Mouse (Mus musculus): Measurements from ENCODE around the gene Gm49378. TPM values are rescaled to one million over a fixed set of nuclear protein-coding genes. Genes with fewer than 3 reads are reported as not detected.

Gene Gm49378
- polyA plus RNA-seq, 1 experiment from 2014 or later = 2.8 TPM

DNA sequence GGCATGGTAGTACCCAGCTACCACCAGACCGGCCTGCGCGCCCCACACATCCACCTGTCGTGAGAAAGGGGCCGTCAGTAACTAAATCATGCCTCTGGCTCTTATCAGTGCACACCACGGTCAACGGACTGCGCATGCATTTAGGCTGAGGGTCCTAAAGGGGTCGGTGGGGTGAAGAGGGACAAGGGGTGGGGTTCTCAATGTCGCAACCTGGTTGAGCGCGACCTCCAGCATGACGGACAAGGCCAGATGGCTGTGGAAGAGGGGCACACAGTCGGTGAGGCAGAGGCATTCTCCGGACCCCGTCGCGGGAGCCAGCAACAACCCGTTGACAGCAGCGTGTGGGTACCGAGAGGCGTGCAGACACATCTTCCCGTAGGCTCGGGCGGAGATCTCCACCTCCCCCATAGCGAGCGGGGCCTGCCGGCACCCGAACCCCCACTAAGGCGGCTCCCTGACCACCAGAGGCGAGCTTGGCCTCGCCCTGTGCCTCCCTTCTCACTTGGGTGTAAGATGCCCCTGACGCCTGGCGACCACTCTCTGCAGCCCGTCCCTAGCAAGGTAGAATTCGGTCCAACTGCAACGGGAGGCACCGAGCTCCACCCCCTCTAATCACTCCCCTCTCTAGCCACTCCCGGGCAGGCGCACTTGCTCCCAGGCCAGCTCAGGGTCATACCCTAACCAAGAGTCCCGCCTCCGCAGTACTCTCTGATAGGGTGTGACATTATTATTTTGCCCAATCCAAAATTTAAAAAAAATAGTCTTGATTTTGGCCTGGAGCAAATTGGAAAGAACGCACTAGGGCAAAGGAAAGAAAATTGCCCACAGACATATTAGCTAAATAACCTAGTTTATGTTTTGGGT lies 52.8 kb downstream of the Gm49378 start, which contains the start of gene Emc9:
Gene Emc9, minus strand, starts transcription at position 601 of the 864 bp plus-strand sequence.
- Histone ChIP-seq H3K36me3 (replicated peaks; ENCODE audit: control insufficient read depth, insufficient read depth) (peaks cover 34% of the 10 kb centered on the region; the same call in 1 of the 2 replicates), H3K27me3 (ENCODE audit: control insufficient read depth, insufficient read depth, low read length) (no peaks in the 10 kb centered on the region), H3K27ac (peak within 1 kb of the TSS; percentile 57; the same call in 1 of the 2 replicates), H3K9me3 (ENCODE audit: control insufficient read depth, low read length) (no peaks in the 10 kb centered on the region), H3K4me3 (replicated peaks; ENCODE audit: low read length) (peak within 1 kb of the TSS; percentile 48), H3K4me2 (replicated peaks) (peak within 1 kb of the TSS; percentile 80), H3K4me1 (replicated peaks; ENCODE audit: control insufficient read depth, insufficient read depth, low read length) (peaks cover 3% of the 10 kb centered on the region), H3K9ac (peak within 1 kb of the TSS; percentile 77)
- DNase-seq (ENCODE audit: low spot score) (peak; percentile 28), ATAC-seq (ENCODE audit: low FRiP score) (peak; percentile 59)
- 3% methylated on average over 38 of the region's 43 CpGs for WGBS

DNA sequence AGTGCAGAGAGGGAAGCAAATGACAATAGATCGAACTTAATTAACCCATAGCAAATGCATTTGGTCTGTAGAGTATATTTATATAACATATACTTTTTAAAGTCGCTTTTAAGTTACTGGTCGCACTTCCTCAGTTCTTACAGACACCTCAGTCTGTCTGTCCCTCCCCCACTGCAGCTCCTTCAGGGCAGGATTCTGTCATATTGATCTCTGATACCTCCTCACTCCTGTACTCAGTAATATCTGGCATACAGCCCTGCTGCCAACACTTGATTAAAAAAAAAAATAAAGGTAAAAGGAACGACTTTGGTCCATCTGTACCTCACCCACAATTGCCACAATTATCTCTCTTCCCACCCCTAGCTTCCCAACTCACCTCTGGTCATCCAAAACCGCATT lies 53.4 kb downstream of the Gm49378 start:
- DNase-seq (ENCODE audit: low spot score) (no peak), ATAC-seq (ENCODE audit: low FRiP score) (no peak)
- 39% methylated on average over 5 of the region's 5 CpGs for WGBS
- Histone ChIP-seq H3K36me3 (replicated peaks; ENCODE audit: control insufficient read depth, insufficient read depth) (peaks cover 34% of the 10 kb centered on the region; the same call in 1 of the 2 replicates), H3K9me3 (ENCODE audit: control insufficient read depth, low read length) (no peaks in the 10 kb centered on the region), H3K4me3 (replicated peaks; ENCODE audit: low read length) (peak overlapping the region; percentile 48), H3K4me2 (replicated peaks) (peak overlapping the region; percentile 80), H3K27ac (no peak overlapping the region), H3K27me3 (ENCODE audit: control insufficient read depth, insufficient read depth, low read length) (no peaks in the 10 kb centered on the region), H3K9ac (peak overlapping the region; percentile 77), H3K4me1 (replicated peaks; ENCODE audit: control insufficient read depth, insufficient read depth, low read length) (peaks cover 2% of the 10 kb centered on the region; the same call in 1 of the 2 replicates)

DNA sequence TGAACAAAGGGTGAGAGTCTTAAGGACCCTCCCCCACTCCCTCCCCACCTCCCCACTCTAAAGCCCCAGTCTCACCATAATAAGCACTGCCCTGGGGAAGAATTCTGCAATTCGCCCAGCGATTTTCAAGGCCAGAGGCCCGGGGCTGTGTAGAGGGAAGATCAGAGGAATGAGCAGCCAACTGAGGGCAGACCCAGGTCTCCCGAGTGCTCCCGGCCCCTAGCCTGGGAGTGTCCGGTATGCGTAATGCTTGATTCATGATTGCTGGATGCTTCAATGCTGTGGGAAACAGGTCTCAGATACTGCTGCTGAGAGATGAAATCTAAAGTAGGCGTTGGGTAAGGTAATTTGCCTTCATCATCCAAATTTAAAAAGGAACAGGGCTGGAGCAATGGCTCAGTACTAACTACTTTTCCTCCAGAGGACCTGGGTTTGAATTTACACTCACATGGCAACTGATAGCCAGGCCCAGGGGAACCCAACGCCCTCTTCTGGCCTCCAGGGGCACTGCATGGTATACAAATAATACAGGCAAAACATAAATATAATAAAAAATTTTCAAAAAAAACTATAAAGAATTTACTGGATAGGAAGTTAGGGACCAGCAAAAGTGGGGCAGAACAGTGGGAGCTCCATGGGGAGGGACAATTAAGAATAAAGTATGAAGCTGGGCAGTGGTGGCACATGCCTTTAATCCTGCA lies 55.6 kb downstream of the Gm49378 start:
- Histone ChIP-seq H3K9me3 (ENCODE audit: control insufficient read depth, low read length) (no peaks in the 10 kb centered on the region), H3K4me1 (replicated peaks; ENCODE audit: control insufficient read depth, insufficient read depth, low read length) (peaks cover 13% of the 10 kb centered on the region), H3K9ac (no peak overlapping the region), H3K36me3 (replicated peaks; ENCODE audit: control insufficient read depth, insufficient read depth) (peaks cover 22% of the 10 kb centered on the region; the same call in 1 of the 2 replicates), H3K27me3 (ENCODE audit: control insufficient read depth, insufficient read depth, low read length) (no peaks in the 10 kb centered on the region), H3K4me3 (replicated peaks; ENCODE audit: low read length) (no peak overlapping the region), H3K27ac (no peak overlapping the region), H3K4me2 (replicated peaks) (no peak overlapping the region)
- DNase-seq (ENCODE audit: low spot score) = no peak
- ATAC-seq (ENCODE audit: low FRiP score) = no peak
- 77% methylated on average over 9 of the region's 9 CpGs for WGBS

DNA sequence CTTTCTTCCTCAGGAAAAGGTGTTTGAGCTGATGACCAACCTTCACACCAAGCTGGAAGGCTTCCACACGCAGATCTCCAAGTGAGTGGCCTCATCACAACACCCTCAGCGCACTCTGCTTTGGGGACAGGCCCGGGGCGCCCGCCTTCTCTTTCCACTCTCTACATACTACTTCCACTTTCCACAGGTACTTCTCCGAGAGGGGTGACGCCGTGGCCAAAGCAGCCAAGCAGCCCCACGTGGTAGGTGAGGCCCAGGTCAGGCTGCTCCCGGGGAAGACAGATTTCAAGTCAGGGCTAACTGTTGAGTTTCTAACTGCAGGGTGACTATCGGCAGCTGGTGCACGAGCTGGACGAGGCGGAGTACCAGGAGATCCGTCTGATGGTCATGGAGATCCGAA lies 57.0 kb downstream of the Gm49378 start:
- Histone ChIP-seq H3K9ac (no peak overlapping the region), H3K27ac (no peak overlapping the region), H3K27me3 (ENCODE audit: control insufficient read depth, insufficient read depth, low read length) (no peaks in the 10 kb centered on the region), H3K4me1 (replicated peaks; ENCODE audit: control insufficient read depth, insufficient read depth, low read length) (peaks cover 13% of the 10 kb centered on the region), H3K4me3 (replicated peaks; ENCODE audit: low read length) (no peak overlapping the region), H3K36me3 (replicated peaks; ENCODE audit: control insufficient read depth, insufficient read depth) (peaks cover 17% of the 10 kb centered on the region; the same call in 1 of the 2 replicates), H3K4me2 (replicated peaks) (no peak overlapping the region), H3K9me3 (ENCODE audit: control insufficient read depth, low read length) (no peaks in the 10 kb centered on the region)
- DNase-seq (ENCODE audit: low spot score) (no peak), ATAC-seq (ENCODE audit: low FRiP score) (no peak)
- WGBS = 96% methylated on average over 16 of the region's 16 CpGs

DNA sequence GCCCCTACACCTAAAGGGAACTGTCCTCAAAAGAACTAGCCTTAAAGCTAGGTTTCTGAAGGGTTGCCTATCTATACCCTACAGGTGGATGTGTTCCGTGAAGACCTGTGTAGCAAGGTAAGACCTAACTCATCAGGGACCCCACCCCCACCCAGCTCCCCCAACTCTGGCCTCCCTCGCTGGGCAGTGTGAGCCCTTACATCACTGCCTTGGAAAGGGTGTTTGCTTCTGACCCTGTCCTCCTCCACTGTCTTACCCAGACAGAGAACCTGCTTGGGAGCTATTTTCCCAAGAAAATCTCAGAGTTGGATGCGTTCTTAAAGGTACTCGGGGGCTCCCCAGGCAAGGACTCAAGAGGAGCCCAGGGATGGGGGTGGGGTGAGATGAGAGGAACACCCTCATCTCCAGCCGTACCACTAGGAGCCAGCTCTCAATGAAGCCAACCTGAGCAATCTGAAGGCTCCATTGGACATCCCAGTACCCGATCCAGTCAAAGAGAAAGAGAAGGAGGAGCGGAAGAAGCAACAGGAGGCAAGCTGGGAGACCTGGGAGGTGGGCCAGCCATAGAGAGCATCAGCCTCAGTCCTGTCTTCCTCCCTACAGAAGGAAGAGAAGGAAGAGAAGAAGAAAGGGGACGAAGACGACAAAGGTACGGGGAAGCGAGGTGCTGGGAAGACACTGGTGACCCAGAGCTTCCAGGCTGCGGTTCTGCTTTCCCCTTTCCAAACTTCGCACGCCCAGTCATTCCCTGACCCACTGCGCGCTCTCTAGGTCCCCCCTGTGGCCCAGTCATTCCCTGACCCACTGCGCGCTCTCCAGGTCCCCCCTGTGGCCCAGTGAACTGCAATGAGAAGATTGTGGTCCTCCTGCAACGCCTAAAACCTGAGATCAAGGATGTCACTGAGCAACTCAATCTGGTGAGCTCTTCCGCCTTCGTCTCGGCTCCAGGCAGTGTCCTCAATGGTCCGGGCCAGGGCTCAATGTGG lies 57.9 kb downstream of the Gm49378 start:
- no peak overlapping the region for H3K27ac ChIP-seq
- WGBS = 86% methylated on average over 23 of the region's 23 CpGs
- no peak for ATAC-seq (ENCODE audit: low FRiP score)
- peaks cover 17% of the 10 kb centered on the region; the same call in 1 of the 2 replicates for H3K36me3 ChIP-seq (replicated peaks; ENCODE audit: control insufficient read depth, insufficient read depth)
- H3K9me3 ChIP-seq (ENCODE audit: control insufficient read depth, low read length) = no peaks in the 10 kb centered on the region
- no peak overlapping the region for H3K9ac ChIP-seq
- DNase-seq (ENCODE audit: low spot score) = no peak
- no peak overlapping the region for H3K4me3 ChIP-seq (replicated peaks; ENCODE audit: low read length)
- no peaks in the 10 kb centered on the region for H3K27me3 ChIP-seq (ENCODE audit: control insufficient read depth, insufficient read depth, low read length)
- no peak overlapping the region for H3K4me2 ChIP-seq (replicated peaks)
- H3K4me1 ChIP-seq (replicated peaks; ENCODE audit: control insufficient read depth, insufficient read depth, low read length) = peaks cover 11% of the 10 kb centered on the region

Other genes with a start within 250 kb of the Gm49378 start
- 12.4 and 14.1 TPM in 2 replicates for gene Dhrs4, start 159.1 kb downstream of the Gm49378 start, polyA plus RNA-seq (2014; fragmentation: Nextera tagmentation; extraction: Ambion mirVana)
- gene Carmil3, start 147.2 kb downstream of the Gm49378 start, polyA plus RNA-seq (2014; fragmentation: Nextera tagmentation; extraction: Ambion mirVana) = 30.0 and 31.1 TPM in 2 replicates
- 3.2 and 4.2 TPM in 2 replicates for gene Cpne6, start 127.5 kb downstream of the Gm49378 start, polyA plus RNA-seq (2014; fragmentation: Nextera tagmentation; extraction: Ambion mirVana)
- gene Nrl, start 112.9 kb downstream of the Gm49378 start, polyA plus RNA-seq (2014; fragmentation: Nextera tagmentation; extraction: Ambion mirVana) = 0.10 and 0.17 TPM in 2 replicates
- gene Pck2, start 97.6 kb downstream of the Gm49378 start, polyA plus RNA-seq (2014; fragmentation: Nextera tagmentation; extraction: Ambion mirVana) = 17.5 and 19.2 TPM in 2 replicates
- gene Dcaf11, start 77.9 kb downstream of the Gm49378 start, polyA plus RNA-seq (2014; fragmentation: Nextera tagmentation; extraction: Ambion mirVana) = 107 and 112 TPM in 2 replicates
- gene A730061H03Rik, start 77.5 kb downstream of the Gm49378 start, polyA plus RNA-seq (2014; fragmentation: Nextera tagmentation; extraction: Ambion mirVana) = 1.4 TPM in 1 of 2 replicates, not detected in the other
- gene Fitm1, start 62.3 kb downstream of the Gm49378 start, polyA plus RNA-seq (2014; fragmentation: Nextera tagmentation; extraction: Ambion mirVana) = 0.27 TPM in 1 of 2 replicates, not detected in the other
- 192 and 207 TPM in 2 replicates for gene Psme1, start 59.8 kb downstream of the Gm49378 start, polyA plus RNA-seq (2014; fragmentation: Nextera tagmentation; extraction: Ambion mirVana)
- gene Emc9, start 52.6 kb downstream of the Gm49378 start, polyA plus RNA-seq (2014; fragmentation: Nextera tagmentation; extraction: Ambion mirVana) = 37.2 and 39.2 TPM in 2 replicates
- 152 and 179 TPM in 2 replicates for gene Psme2, start 46.8 kb downstream of the Gm49378 start, polyA plus RNA-seq (2014; fragmentation: Nextera tagmentation; extraction: Ambion mirVana)
- 12.5 and 20.4 TPM in 2 replicates for gene Rnf31, start 46.2 kb downstream of the Gm49378 start, polyA plus RNA-seq (2014; fragmentation: Nextera tagmentation; extraction: Ambion mirVana)
- 7.4 and 8.0 TPM in 2 replicates for gene Irf9, start 34.3 kb downstream of the Gm49378 start, polyA plus RNA-seq (2014; fragmentation: Nextera tagmentation; extraction: Ambion mirVana)
- 8.6 and 9.0 TPM in 2 replicates for gene Rec8, start 19.9 kb downstream of the Gm49378 start, polyA plus RNA-seq (2014; fragmentation: Nextera tagmentation; extraction: Ambion mirVana)
- gene Ipo4, start 1.9 kb downstream of the Gm49378 start, polyA plus RNA-seq (2014; fragmentation: Nextera tagmentation; extraction: Ambion mirVana) = 110 and 114 TPM in 2 replicates
- gene Tm9sf1, start 5.9 kb upstream of the Gm49378 start, polyA plus RNA-seq (2014; fragmentation: Nextera tagmentation; extraction: Ambion mirVana) = 58.9 and 68.0 TPM in 2 replicates
- 0.31 and 0.33 TPM in 2 replicates for gene Tssk4, start 12.3 kb upstream of the Gm49378 start, polyA plus RNA-seq (2014; fragmentation: Nextera tagmentation; extraction: Ambion mirVana)
- 70.4 and 71.0 TPM in 2 replicates for gene Mdp1, start 22.6 kb upstream of the Gm49378 start, polyA plus RNA-seq (2014; fragmentation: Nextera tagmentation; extraction: Ambion mirVana)
- 35.8 and 40.8 TPM in 2 replicates for gene Gmpr2, start 34.0 kb upstream of the Gm49378 start, polyA plus RNA-seq (2014; fragmentation: Nextera tagmentation; extraction: Ambion mirVana)
- gene Nedd8, start 34.2 kb upstream of the Gm49378 start, polyA plus RNA-seq (2014; fragmentation: Nextera tagmentation; extraction: Ambion mirVana) = 544 and 612 TPM in 2 replicates
- 24.3 and 25.1 TPM in 2 replicates for gene Tinf2, start 43.9 kb upstream of the Gm49378 start, polyA plus RNA-seq (2014; fragmentation: Nextera tagmentation; extraction: Ambion mirVana)
- 0.14 and 0.25 TPM in 2 replicates for gene Tgm1, start 76.0 kb upstream of the Gm49378 start, polyA plus RNA-seq (2014; fragmentation: Nextera tagmentation; extraction: Ambion mirVana)
- 46.2 and 48.8 TPM in 2 replicates for gene Rabggta, start 84.4 kb upstream of the Gm49378 start, polyA plus RNA-seq (2014; fragmentation: Nextera tagmentation; extraction: Ambion mirVana)
- gene Dhrs1, start 107.8 kb upstream of the Gm49378 start, polyA plus RNA-seq (2014; fragmentation: Nextera tagmentation; extraction: Ambion mirVana) = 70.8 and 72.3 TPM in 2 replicates
- 31.4 and 33.0 TPM in 2 replicates for gene Nop9, start 107.8 kb upstream of the Gm49378 start, polyA plus RNA-seq (2014; fragmentation: Nextera tagmentation; extraction: Ambion mirVana)
- gene Cideb, start 120.6 kb upstream of the Gm49378 start, polyA plus RNA-seq (2014; fragmentation: Nextera tagmentation; extraction: Ambion mirVana) = not detected in 2 replicates
- gene Ltb4r2, start 123.5 kb upstream of the Gm49378 start, polyA plus RNA-seq (2014; fragmentation: Nextera tagmentation; extraction: Ambion mirVana) = 0.36 and 0.70 TPM in 2 replicates
- 0.20 TPM in 1 of 2 replicates, not detected in the other for gene Ltb4r1, start 128.1 kb upstream of the Gm49378 start, polyA plus RNA-seq (2014; fragmentation: Nextera tagmentation; extraction: Ambion mirVana)
- gene Adcy4, start 146.2 kb upstream of the Gm49378 start, polyA plus RNA-seq (2014; fragmentation: Nextera tagmentation; extraction: Ambion mirVana) = 5.0 and 5.8 TPM in 2 replicates
- gene Ripk3, start 151.0 kb upstream of the Gm49378 start, polyA plus RNA-seq (2014; fragmentation: Nextera tagmentation; extraction: Ambion mirVana) = 1.8 and 2.9 TPM in 2 replicates
- gene Nfatc4, start 185.2 kb upstream of the Gm49378 start, polyA plus RNA-seq (2014; fragmentation: Nextera tagmentation; extraction: Ambion mirVana) = 9.4 and 10.1 TPM in 2 replicates
- 10.8 and 11.7 TPM in 2 replicates for gene Nynrin, start 216.1 kb upstream of the Gm49378 start, polyA plus RNA-seq (2014; fragmentation: Nextera tagmentation; extraction: Ambion mirVana)
- gene Cbln3, start 246.5 kb upstream of the Gm49378 start, polyA plus RNA-seq (2014; fragmentation: Nextera tagmentation; extraction: Ambion mirVana) = 0.51 and 0.56 TPM in 2 replicates
- 6.6 and 7.0 TPM in 2 replicates for gene Khnyn, start 247.1 kb upstream of the Gm49378 start, polyA plus RNA-seq (2014; fragmentation: Nextera tagmentation; extraction: Ambion mirVana)

Measured in hindbrain, embryonic 14.5 days (tissue).